Mouse (Mus musculus) midbrain, embryonic 12.5 days (tissue): Measurements from ENCODE around the gene Grm3. TPM values are rescaled to one million over a fixed set of nuclear protein-coding genes. Genes with fewer than 3 reads are reported as not detected.
A peak's percentile ranks its signal among the peaks of the same experiment; 100 is the strongest.

Source experiments
- ATAC-seq: fragments of 200-750 bp; cut with Nextera tagmentation; 2 replicates; pipeline ENCODE4 v1.8.0; 2017; ENCODE audit warnings: low read depth, moderate TSS enrichment, moderate library complexity; ENCODE audit not compliant: low FRiP score
- H3K27ac ChIP-seq: fragments of 300-500 bp; sonication (generic); replicated peaks from 2 replicates; pipeline ENCODE4 v1.5.1; 2016; ENCODE audit warnings: mild to moderate bottlenecking
- H3K27me3 ChIP-seq: fragments of 300-500 bp; sonication (generic); 2 replicates; pipeline ENCODE4 v1.6.1; 2016; ENCODE audit warnings: mild to moderate bottlenecking
- H3K36me3 ChIP-seq: fragments of 300-500 bp; sonication (generic); 2 replicates; pipeline ENCODE4 v1.6.1; 2016
- H3K4me1 ChIP-seq: fragments of 300-500 bp; sonication (generic); 2 replicates; pipeline ENCODE4 v1.6.1; 2016
- H3K4me2 ChIP-seq: fragments of 300-500 bp; sonication (generic); replicated peaks from 2 replicates; pipeline ENCODE4 v1.6.1; 2016; ENCODE audit warnings: mild to moderate bottlenecking, moderate library complexity
- H3K4me3 ChIP-seq: fragments of 300-500 bp; sonication (generic); 2 replicates; pipeline ENCODE4 v1.5.1; 2016; ENCODE audit warnings: mild to moderate bottlenecking
- H3K9ac ChIP-seq: fragments of 300-500 bp; sonication (generic); replicated peaks from 2 replicates; pipeline ENCODE4 v1.6.1; 2016; ENCODE audit warnings: mild to moderate bottlenecking, moderate library complexity
- H3K9me3 ChIP-seq: fragments of 300-500 bp; sonication (generic); 2 replicates; pipeline ENCODE4 v1.6.1; 2016; ENCODE audit warnings: mild to moderate bottlenecking
- WGBS: fragments of 180-500 bp; shearing (Covaris S2); methylation state at CpG from one replicate; pipeline ENCODE4 v1.1.7; 2016; 5-methylcytosine and 5-hydroxymethylcytosine counted together
- polyA plus RNA-seq: library from polyadenylated mRNA; unstranded; fragments of >200 nt; fragmentation: Nextera tagmentation; extraction: Ambion mirVana; gene quantifications from 2 replicates; pipeline ENCODE4 v1.2.1, GENCODE M21; 2016

Grm3 gene
- polyA plus RNA-seq, 1 experiment from 2014 or later, result 12.6 TPM

DNA sequence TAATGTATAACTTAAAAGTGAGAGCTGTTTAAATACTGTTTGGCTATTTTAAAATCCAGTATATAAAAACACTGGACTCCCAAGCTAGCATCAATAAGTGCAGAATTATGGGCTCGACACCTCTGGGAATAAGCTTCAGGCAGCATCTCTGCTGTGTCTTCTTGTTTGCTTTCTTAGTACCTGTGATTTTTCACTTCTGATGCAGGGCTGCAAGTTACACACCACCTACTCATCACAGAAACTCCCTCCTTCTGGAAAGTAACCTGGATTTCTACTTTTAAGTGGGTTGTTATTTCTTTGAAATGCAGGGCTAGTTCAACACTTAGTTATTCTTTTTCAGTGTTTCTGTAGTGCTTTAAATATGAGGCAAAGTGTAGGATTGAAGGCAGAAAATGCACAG, 32.6 kb downstream of the Grm3 start:
- H3K36me3 ChIP-seq, result no peaks in the 10 kb centered on the region
- no peak overlapping the region for H3K4me3 ChIP-seq
- peaks cover 7% of the 10 kb centered on the region; the same call in 1 of the 2 replicates for H3K4me1 ChIP-seq
- H3K27ac ChIP-seq, result no peak overlapping the region
- 83% methylated on average over 1 of the region's 1 CpGs for whole genome bisulfite sequencing
- no peaks in the 10 kb centered on the region for H3K27me3 ChIP-seq
- no peak overlapping the region for H3K9ac ChIP-seq
- ATAC-seq, result no peak
- H3K9me3 ChIP-seq, result no peaks in the 10 kb centered on the region
- no peak overlapping the region for H3K4me2 ChIP-seq

- WGBS, result 25% methylated on average over 3 of the region's 3 CpGs
- Histone ChIP-seq H3K4me1 (peaks cover 7% of the 10 kb centered on the region; the same call in 1 of the 2 replicates), H3K9me3 (no peaks in the 10 kb centered on the region), H3K36me3 (no peaks in the 10 kb centered on the region), H3K4me3 (no peak overlapping the region), H3K4me2 (no peak overlapping the region), H3K27me3 (no peaks in the 10 kb centered on the region), H3K27ac (no peak overlapping the region), H3K9ac (no peak overlapping the region)
- peak; percentile 92 for ATAC-seq
These were observed 34.2 kb downstream of the Grm3 start for GRCm38 (mm10) chr5:9690599-9691242.

GRCm38 (mm10) chr5:9690192-9690591, 34.8 kb downstream of the Grm3 start:
- H3K4me1 ChIP-seq, result peaks cover 7% of the 10 kb centered on the region; the same call in 1 of the 2 replicates
- ATAC-seq, result peak; percentile 81
- H3K27me3 ChIP-seq, result no peaks in the 10 kb centered on the region
- no peak overlapping the region for H3K9ac ChIP-seq
- no peak overlapping the region for H3K4me2 ChIP-seq
- H3K9me3 ChIP-seq, result no peaks in the 10 kb centered on the region
- H3K36me3 ChIP-seq, result no peaks in the 10 kb centered on the region
- H3K27ac ChIP-seq, result no peak overlapping the region
- no peak overlapping the region for H3K4me3 ChIP-seq
- 22% methylated on average over 1 of the region's 1 CpGs for WGBS

DNA sequence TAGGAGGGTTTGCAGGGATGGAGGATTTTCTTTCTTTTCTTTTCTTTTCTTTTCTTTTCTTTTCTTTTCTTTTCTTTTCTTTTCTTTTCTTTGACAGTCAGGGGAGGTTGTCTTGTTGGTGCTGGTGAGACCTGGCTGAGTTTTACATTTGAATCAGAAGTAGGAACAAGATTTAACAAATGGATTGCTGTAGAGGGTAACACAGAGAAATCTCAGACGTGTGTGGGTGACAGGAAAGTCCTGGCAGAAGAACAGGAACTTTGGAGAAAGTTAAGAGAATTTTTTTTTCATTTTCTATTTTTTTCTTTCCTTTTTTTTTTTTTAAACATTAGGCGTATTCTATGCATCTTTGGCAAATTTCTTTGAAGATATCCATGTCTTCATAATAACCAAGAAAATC, 41.8 kb downstream of the Grm3 start:
- no peak overlapping the region for H3K4me3 ChIP-seq
- WGBS, result 47% methylated on average over 2 of the region's 2 CpGs
- H3K4me2 ChIP-seq, result no peak overlapping the region
- no peaks in the 10 kb centered on the region for H3K27me3 ChIP-seq
- ATAC-seq, result no peak
- H3K27ac ChIP-seq, result no peak overlapping the region
- no peak overlapping the region for H3K9ac ChIP-seq
- H3K36me3 ChIP-seq, result no peaks in the 10 kb centered on the region
- H3K4me1 ChIP-seq, result no peaks in the 10 kb centered on the region
- no peaks in the 10 kb centered on the region for H3K9me3 ChIP-seq

- Histone ChIP-seq H3K4me2 (no peak overlapping the region), H3K9ac (no peak overlapping the region), H3K27ac (no peak overlapping the region), H3K4me3 (no peak overlapping the region), H3K36me3 (no peaks in the 10 kb centered on the region), H3K4me1 (no peaks in the 10 kb centered on the region), H3K27me3 (no peaks in the 10 kb centered on the region), H3K9me3 (no peaks in the 10 kb centered on the region)
- ATAC-seq, result no peak
- WGBS, result 88% methylated on average over 1 of the region's 1 CpGs
These were observed 56.0 kb downstream of the Grm3 start for GRCm38 (mm10) chr5:9669002-9669401.

- Histone ChIP-seq H3K36me3 (no peaks in the 10 kb centered on the region), H3K4me3 (no peak overlapping the region), H3K9ac (no peak overlapping the region), H3K4me2 (no peak overlapping the region), H3K4me1 (peaks cover 5% of the 10 kb centered on the region; the same call in 1 of the 2 replicates), H3K27me3 (no peaks in the 10 kb centered on the region), H3K27ac (no peak overlapping the region), H3K9me3 (no peaks in the 10 kb centered on the region)
- 91% methylated on average over 3 of the region's 3 CpGs for WGBS
- no peak for ATAC-seq
These were observed 61.6 kb downstream of the Grm3 start for GRCm38 (mm10) chr5:9663416-9663815.

DNA sequence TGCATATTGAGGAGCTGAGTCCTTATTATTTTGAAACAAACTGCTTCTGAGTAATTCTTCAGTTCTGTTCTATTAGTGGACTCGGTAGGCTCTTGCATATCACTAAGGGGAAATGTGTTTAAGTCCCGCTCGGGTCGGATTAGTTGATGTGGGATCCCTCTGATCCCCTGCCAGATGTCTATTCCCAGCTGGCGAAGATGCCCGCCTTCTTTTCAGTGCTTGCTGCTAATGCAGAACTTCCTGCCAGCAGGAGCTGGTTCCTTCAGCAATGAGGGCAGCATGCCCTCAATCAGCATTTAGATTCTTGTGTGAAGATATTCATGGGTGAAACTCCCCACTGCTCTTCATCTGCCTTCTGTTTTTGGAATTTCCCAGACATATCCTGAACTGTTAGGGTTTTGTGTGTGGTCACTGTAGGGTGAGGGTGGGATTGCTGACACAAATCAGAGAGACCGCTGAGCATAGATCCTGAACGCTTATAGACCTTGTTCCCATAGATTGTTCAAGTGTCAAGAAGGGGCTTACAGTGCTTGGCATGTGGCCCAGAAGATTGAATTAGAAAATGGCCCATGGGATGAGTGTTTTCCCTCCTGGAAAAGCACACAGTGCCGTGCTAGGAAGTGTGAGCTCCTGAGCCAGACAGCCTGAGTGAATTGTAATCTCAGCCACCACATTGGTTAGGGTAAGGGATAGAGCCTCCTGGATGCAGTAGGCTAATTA, 62.9 kb downstream of the Grm3 start:
- peaks cover 5% of the 10 kb centered on the region; the same call in 1 of the 2 replicates for H3K4me1 ChIP-seq
- no peaks in the 10 kb centered on the region for H3K36me3 ChIP-seq
- 48% methylated on average over 9 of the region's 9 CpGs for WGBS
- H3K27ac ChIP-seq, result no peak overlapping the region
- no peak overlapping the region for H3K4me2 ChIP-seq
- H3K4me3 ChIP-seq, result no peak overlapping the region
- peak; percentile 72 for ATAC-seq
- H3K9ac ChIP-seq, result no peak overlapping the region
- H3K9me3 ChIP-seq, result no peaks in the 10 kb centered on the region
- H3K27me3 ChIP-seq, result no peaks in the 10 kb centered on the region

DNA sequence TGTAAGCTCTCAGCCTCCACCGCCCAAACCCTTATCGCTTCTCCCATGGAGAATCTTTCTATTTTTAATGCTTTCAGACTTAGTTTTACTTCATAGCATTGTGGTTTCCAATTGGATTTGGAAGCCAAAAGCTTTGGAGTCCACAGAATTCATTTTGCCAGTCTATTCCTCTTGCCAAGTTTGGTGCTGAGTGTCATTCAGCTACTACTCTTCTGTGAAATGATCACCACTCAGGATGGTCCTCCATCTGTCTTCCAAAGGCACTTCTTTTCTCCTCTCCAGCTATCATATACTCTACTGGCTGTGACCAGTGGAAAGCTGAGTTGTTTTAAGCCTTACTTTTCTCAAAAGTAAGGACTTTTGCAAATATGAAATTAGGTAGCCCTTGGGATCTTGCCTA, 86.4 kb downstream of the Grm3 start:
- Histone ChIP-seq H3K36me3 (no peaks in the 10 kb centered on the region), H3K9me3 (no peaks in the 10 kb centered on the region), H3K9ac (no peak overlapping the region), H3K27me3 (no peaks in the 10 kb centered on the region), H3K4me1 (no peaks in the 10 kb centered on the region), H3K4me3 (no peak overlapping the region), H3K4me2 (no peak overlapping the region), H3K27ac (no peak overlapping the region)
- ATAC-seq, result no peak
- WGBS, result 94% methylated on average over 2 of the region's 2 CpGs

GRCm38 (mm10) chr5:9627220-9627619, 97.8 kb downstream of the Grm3 start:
- no peak overlapping the region for H3K4me3 ChIP-seq
- H3K36me3 ChIP-seq, result no peaks in the 10 kb centered on the region

GRCm38 (mm10) chr5:9624396-9624795, 100.6 kb downstream of the Grm3 start:
- Histone ChIP-seq H3K9me3 (no peaks in the 10 kb centered on the region), H3K9ac (no peak overlapping the region), H3K4me1 (peaks cover 8% of the 10 kb centered on the region), H3K36me3 (no peaks in the 10 kb centered on the region), H3K27me3 (no peaks in the 10 kb centered on the region), H3K27ac (no peak overlapping the region), H3K4me3 (no peak overlapping the region), H3K4me2 (no peak overlapping the region)
- 76% methylated on average over 4 of the region's 4 CpGs for WGBS
- no peak for ATAC-seq

More at GRCm38 (mm10) chr5:9627220-9627619, 97.8 kb downstream of the Grm3 start:
- Histone ChIP-seq H3K4me1 (peaks cover 8% of the 10 kb centered on the region), H3K9me3 (no peaks in the 10 kb centered on the region), H3K27ac (no peak overlapping the region), H3K27me3 (no peaks in the 10 kb centered on the region), H3K9ac (no peak overlapping the region), H3K4me2 (no peak overlapping the region)
- no peak for ATAC-seq
- WGBS, result 83% methylated on average over 2 of the region's 2 CpGs

DNA sequence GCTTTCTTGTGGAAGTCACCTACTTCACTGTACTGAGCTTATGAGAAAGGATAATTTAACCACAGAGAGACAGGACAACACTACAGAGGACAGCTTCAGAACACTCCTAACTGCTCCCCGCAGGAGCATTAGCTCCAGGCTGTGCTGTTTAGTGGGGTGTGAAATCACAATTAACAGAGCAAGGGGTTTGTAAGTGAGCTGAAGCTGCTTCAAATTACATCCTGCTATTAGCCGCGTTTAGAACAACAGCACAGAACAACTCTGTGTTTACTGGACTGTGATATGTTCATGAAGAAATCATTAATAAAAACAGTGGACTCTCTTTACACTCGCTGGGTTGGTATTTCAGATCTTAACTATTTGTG, 101.9 kb downstream of the Grm3 start:
- peak; percentile 76 for ATAC-seq

DNA sequence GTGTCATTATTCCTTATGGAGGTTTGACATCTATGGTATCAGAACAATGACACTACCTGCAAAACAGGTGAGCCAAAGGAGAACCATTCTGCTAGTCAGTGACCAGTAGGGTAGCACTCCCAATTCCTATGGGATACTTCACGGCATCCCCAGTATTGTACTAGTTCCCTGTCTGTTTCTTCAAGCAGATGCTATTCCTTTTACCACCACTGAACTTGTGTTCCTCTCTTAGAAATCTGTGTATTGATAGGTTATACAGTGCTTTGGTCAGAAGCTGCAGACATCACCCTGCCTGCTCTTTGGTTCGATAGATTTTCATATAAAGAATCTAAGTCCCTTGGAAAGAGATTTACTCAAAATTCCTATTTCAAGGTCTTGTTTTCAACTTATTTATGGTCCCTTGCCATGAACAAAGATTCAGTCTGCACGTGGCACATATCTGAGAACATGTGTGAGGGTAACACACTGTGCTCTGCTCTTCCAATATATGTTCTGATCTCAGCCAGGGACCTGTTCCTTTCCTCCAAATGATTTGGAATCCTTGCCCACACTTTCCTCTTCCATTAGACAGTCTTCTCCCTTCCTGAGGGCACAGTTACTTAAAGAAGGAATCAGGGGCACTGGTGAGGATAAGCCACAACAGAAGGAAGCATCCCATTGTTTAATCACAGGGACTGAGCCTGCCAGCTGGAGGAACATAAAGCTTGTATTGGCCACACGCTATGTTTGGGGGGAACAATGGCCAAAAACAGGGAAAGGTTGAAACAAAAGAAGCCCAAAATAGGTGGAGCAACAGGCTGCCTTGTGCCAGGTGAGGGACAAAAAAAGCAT, 102.5 kb downstream of the Grm3 start:
- no peak overlapping the region for H3K4me3 ChIP-seq
- ATAC-seq, result peak; percentile 58
- H3K4me2 ChIP-seq, result peak overlapping the region; percentile 23; the same call in 1 of the 2 replicates
- 58% methylated on average over 4 of the region's 4 CpGs for WGBS
- H3K36me3 ChIP-seq, result no peaks in the 10 kb centered on the region
- no peak overlapping the region for H3K27ac ChIP-seq
- H3K9ac ChIP-seq, result no peak overlapping the region
- peaks cover 8% of the 10 kb centered on the region for H3K4me1 ChIP-seq
- H3K9me3 ChIP-seq, result no peaks in the 10 kb centered on the region
- no peaks in the 10 kb centered on the region for H3K27me3 ChIP-seq

More for the DNA sequence above, 101.9 kb downstream of the Grm3 start:
- H3K9ac ChIP-seq, result no peak overlapping the region
- H3K4me2 ChIP-seq, result peak overlapping the region; percentile 23; the same call in 1 of the 2 replicates
- no peaks in the 10 kb centered on the region for H3K27me3 ChIP-seq
- no peaks in the 10 kb centered on the region for H3K9me3 ChIP-seq
- no peaks in the 10 kb centered on the region for H3K36me3 ChIP-seq
- 4% methylated on average over 4 of the region's 4 CpGs for WGBS
- no peak overlapping the region for H3K4me3 ChIP-seq
- peaks cover 8% of the 10 kb centered on the region for H3K4me1 ChIP-seq
- H3K27ac ChIP-seq, result no peak overlapping the region
